Mouse (Mus musculus): ENCODE data around the gene Cavin4.

The Cavin4 gene

GRCm38 (mm10) chr4:48663271-48663670, at the start of gene Cavin4:
Cavin4 (plus strand) TSS chr4:48663514.
- DNase-seq (ENCODE audit: low read depth, low spot score): no peak

GRCm38 (mm10) chr4:48615483-48615882, 47.8 kb upstream of the Cavin4 start:
- DNase-seq (ENCODE audit: low read depth, low spot score): no peak

- DNase-seq (ENCODE audit: low read depth, low spot score): no peak
These were observed 46.1 kb upstream of the Cavin4 start for GRCm38 (mm10) chr4:48617201-48617600.

- no peak for DNase-seq (ENCODE audit: low read depth, low spot score)
These were observed 43.2 kb upstream of the Cavin4 start for GRCm38 (mm10) chr4:48620121-48620520.

DNA sequence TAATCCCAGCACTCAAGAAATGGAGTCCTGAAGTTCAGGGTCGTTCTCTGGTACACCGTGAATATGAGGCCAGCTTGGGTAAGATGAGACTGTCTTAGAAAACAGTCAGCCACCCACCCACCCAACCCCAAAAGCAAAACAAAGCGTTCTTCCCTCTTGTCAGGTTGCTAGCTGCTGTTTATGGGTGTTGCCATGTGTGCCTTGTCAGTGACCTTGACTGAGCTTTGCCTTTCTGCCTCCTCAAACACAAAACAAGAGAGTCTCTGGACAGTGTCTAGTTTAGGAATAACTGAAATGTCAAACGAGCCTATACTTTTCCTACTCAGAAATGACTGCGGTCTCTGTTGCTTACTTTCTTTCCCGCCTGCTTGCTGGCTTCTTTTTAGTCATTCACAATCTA, 41.1 kb upstream of the Cavin4 start:
- DNase-seq (ENCODE audit: low read depth, low spot score): no peak

- DNase-seq (ENCODE audit: low read depth, low spot score): no peak
These were observed 40.4 kb upstream of the Cavin4 start for GRCm38 (mm10) chr4:48622946-48623345.

DNA sequence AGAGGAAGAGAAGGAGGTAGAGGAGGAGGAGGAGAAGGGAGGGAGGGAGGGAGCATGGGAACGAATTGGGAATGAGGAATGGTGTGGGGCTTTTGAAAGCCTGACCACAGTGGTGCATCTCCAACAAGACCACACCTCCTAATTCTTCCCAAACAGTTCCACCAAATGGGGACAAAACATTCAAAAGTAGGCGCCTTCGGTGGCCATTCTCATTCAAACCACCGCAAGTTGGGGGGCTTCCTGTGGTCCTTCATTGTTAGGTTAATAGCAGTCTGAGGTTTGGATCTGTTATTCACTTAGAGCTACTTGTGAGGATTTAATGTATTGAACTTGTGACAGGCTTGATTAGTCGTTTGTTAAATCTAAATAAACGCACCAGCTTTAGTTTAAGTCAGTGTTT, 38.4 kb upstream of the Cavin4 start:
- no peak for DNase-seq (ENCODE audit: low read depth, low spot score)

- no peak for DNase-seq (ENCODE audit: low read depth, low spot score)
These were observed 37.5 kb upstream of the Cavin4 start for GRCm38 (mm10) chr4:48625836-48626235.

DNA sequence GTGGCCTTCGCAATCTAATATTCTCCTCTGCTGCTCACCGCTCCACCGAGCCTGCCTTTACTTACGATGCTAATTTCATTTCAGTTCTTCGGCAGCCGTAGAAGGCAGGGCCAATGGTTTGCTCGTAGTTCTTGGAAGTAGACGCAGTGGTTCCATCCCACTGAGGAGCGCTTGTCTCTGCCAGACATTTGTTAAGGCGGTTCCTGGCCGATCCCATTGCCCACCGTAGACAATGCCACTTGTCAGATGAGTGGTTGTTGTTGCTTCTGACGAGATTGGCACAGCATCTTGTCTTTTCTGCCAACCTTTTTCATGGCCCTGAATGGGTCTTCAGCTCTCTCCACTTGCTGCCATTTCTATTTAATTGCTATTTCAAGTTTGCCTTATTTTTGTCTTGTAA, 33.9 kb upstream of the Cavin4 start:
- peak; percentile 85 for DNase-seq (ENCODE audit: low read depth, low spot score)

DNA sequence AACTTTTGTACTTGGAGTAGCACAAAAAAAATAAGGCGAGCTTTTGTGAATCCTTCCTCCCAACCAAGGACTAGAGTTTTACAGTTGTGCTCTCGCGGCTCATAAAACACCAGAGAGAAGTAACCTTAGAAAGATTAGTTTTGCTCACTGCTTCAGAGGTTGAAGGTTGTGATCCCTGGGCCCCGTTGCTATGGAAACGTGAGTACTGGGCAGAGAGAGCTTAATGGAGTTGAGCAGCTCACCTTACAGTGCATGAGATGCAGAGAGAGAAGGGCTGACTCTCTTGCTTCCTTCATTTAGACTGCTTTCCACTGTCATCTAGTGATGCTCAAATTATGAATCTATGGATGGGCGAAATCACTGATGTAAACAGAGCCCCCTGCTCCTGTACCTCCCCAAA, 29.8 kb upstream of the Cavin4 start:
- DNase-seq (ENCODE audit: low read depth, low spot score): no peak

DNA sequence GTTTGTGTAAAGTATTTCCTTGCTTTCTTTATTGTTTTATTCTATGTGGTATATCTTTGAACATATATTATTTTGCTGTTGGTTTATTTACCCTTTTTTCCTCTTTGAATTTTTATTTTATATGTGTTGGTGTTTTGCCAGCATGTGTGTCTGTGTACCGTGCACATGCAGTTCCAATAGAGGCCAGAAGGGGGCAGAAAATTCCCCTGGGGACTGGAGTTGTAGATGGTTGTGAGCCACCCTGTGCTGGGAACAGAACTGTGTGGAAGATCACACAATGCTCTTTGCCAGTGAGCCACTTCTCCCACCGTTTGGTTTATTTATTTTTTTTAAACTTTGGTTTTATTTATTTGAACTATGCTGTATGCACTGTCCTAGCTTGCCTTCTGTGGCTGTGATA, 29.3 kb upstream of the Cavin4 start:
- no peak for DNase-seq (ENCODE audit: low read depth, low spot score)

- no peak for DNase-seq (ENCODE audit: low read depth, low spot score)
These were observed 26.5 kb upstream of the Cavin4 start for GRCm38 (mm10) chr4:48636831-48637230.

DNA sequence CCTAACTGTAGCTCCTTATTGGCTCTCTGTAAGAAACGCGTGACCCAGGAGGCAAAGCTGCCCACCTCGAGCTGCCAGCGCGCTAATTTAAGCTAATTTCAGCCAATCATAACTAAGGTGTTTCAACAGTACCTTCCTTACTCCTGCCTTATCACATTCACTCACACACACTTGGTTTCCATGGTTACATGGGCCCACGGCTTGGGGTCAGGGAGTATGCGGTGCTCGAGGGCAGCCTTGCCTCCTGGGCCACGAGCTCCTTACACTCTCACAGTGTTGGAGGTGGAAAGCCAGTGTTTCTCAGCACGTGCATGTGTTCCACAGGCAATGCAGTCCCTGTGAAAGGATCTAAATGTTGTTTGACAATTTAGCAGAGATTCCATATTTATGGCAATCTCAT, 25.2 kb upstream of the Cavin4 start:
- DNase-seq (ENCODE audit: low read depth, low spot score): no peak

DNA sequence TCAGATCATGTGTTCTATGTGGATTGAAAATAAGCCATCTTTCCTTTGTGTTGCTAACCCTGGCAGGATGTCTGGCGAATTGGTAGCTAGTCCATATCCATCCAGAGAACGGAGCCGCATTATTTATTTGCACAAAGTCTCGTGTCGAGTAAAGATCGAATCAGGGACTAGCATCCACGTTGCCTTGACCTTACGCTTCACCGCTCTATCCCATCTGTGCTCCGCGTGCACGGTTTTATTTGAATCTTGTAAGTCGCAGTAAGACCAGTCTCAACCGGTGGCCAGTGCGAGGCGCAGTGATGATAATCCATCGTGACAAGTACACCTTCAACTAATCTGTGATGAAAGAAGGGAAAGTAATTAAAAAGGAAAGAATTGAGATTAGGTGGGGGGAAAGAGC, 23.8 kb upstream of the Cavin4 start:
- no peak for DNase-seq (ENCODE audit: low read depth, low spot score)

GRCm38 (mm10) chr4:48643801-48644200, 19.5 kb upstream of the Cavin4 start:
- peak; percentile 94 for DNase-seq (ENCODE audit: low read depth, low spot score)

DNA sequence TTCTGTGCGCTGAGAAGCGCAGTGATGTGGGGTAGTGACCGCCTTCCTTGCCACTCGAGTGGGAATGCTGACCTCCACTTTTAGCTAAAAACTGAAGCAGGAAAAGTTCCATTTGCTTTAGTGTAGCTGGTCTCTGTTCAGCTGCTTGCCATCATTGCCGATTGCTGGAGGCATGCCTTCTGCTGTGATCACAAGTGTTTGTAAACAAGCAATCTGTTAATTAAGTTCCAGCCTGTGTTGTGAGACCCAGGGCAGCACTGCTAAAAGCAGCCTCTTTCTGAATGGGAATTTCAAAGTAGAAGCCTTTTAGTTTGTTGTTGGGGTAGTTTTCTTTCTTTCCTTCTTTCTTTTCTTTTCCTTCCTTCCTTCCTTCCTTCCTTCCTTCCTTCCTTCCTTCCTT, 17.2 kb upstream of the Cavin4 start:
- no peak for DNase-seq (ENCODE audit: low read depth, low spot score)

- peak; percentile 74 for DNase-seq (ENCODE audit: low read depth, low spot score)
These were observed 12.5 kb upstream of the Cavin4 start for GRCm38 (mm10) chr4:48650617-48651360.

DNA sequence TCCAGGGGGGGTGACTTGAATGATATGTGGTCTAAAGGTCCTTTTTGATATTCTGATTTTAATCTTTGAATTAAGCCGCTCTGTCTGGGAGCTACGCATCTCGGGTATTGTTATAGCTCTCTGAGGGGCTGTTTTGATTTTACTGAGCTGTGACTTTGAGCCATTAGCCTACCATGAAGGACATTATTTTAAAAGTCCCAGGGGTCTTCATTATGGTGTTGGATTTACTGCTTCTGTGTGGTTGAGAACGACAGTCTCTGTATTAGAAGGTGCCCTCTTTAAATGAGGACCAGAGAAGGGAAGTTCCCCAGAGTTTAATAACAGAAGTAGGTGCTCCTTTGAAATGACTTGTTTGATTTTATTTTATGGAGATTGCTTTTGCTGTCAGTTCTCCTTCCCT, 9.2 kb upstream of the Cavin4 start:
- DNase-seq (ENCODE audit: low read depth, low spot score): no peak

DNA sequence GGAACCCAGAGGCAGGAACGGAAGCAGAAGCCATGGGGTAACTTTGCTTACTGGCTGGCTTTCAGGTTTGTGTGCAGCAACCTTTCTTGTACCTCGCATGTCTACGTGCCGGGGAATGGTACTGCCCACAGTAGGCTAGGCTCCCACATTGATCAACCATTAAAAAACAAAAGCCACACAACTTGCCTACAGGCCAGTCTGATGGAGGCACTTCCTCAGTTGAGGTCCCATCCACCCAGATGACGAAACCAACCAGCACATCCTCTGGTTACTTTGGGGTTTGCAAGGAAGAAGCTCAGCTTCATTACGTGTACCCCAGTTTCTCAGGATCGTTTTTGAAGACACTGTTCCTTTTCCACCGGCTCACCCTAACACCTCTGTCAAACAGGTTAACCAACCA, 6.8 kb upstream of the Cavin4 start:
- no peak for DNase-seq (ENCODE audit: low read depth, low spot score)

GRCm38 (mm10) chr4:48660144-48660543, 3.2 kb upstream of the Cavin4 start:
- no peak for DNase-seq (ENCODE audit: low read depth, low spot score)

- peak; percentile 53 for DNase-seq (ENCODE audit: low read depth, low spot score)
These were observed 2.4 kb upstream of the Cavin4 start for GRCm38 (mm10) chr4:48660619-48661575.

DNA sequence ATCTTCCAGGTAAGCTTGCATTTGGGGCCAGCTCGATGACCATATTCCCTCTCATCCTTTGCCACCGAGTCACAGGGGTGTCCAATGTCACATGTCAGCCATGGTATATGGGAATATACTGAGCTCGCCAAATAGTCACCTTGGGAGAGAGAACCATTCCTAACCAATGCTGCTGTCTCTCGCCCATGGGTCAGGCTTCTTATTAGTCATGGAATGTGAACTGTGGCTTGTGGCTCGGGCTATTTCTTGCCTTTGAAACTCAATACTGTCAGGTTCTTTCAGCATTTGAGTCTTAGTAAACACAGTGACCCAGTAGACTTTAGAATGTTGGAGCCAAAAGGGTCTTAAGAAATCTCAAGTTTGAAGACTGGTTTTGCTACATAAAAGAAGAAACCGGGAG, 707 bp downstream of the Cavin4 start:
- no peak for DNase-seq (ENCODE audit: low read depth, low spot score)

DNA sequence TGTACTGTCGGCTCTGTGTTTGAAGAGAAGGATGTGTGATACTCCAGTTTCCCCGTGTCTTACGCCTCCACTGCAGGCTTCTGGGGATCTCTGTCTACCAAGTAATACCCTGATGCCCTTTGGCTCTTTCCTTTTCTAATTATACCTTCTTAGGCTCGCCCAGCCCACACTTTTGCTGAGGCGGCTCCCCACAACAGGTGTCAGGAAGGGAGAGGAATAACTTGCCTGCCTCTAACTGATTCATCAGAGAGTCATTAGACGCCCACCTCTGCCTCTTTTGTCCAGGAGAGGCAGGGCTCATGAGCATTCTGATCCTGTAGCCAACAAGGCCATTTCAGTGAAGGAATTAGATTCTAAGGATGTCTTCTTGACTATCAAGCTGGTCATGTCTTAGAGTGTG, 4.0 kb downstream of the Cavin4 start:
- peak; percentile 48 for DNase-seq (ENCODE audit: low read depth, low spot score)
